Mouse (Mus musculus): ENCODE data around the gene Klhl23. TPM values are rescaled to one million over a fixed set of nuclear protein-coding genes. Genes with fewer than 3 reads are reported as not detected.
"Not testable (repeated sequence)": the region's sequence is repeated elsewhere in the genome, so short reads cannot be mapped to it uniquely, and the experiment has no call there.

The Klhl23 gene
- total RNA-seq (2021), result 10 to 100 TPM; 43.8 to 44.3 TPM
- long read RNA-seq, experiment 1, full-length matches to known transcripts, result 5 of 57 reads
- long read RNA-seq, experiment 1, partial matches to known transcripts, result 9 of 57 reads
- long read RNA-seq, experiment 1, other reads (novel, unspliced or antisense), result 43 of 57 reads
- long read RNA-seq, experiment 2, full-length matches to known transcripts, result 7 of 77 reads
- long read RNA-seq, experiment 2, partial matches to known transcripts, result 12 of 77 reads
- long read RNA-seq, experiment 2, other reads (novel, unspliced or antisense), result 58 of 77 reads

- Histone ChIP-seq H3K27ac (peak within 1 kb of the TSS; percentile 93), H3K4me3 (peak within 1 kb of the TSS; percentile 75)
- no peak for TF ChIP-seq CTCF (conservative IDR thresholded peaks at IDR 0.05)
- no peak for DNase-seq (ENCODE audit: low spot score in 2 of 2)
Measured at GRCm38 (mm10) chr2:69821711-69822110, at the start of gene Klhl23. Gene Klhl23 (plus strand): TSS chr2:69821944.

- Histone ChIP-seq H3K27ac (no peak overlapping the region; the same call in 1 of the 2 replicates), H3K4me3 (no peak overlapping the region)
- TF ChIP-seq CTCF (conservative IDR thresholded peaks at IDR 0.05), result no peak
- peak; percentile 25 to 55 for DNase-seq (ENCODE audit: low spot score in 2 of 2)
Measured at GRCm38 (mm10) chr2:69773331-69773730, 48.4 kb upstream of the Klhl23 start.

GRCm38 (mm10) chr2:69777985-69778835 is 43.5 kb upstream of the Klhl23 start:
- DNase-seq (ENCODE audit: low spot score in 2 of 2), result peak in 1 of 2 experiments; percentile 46
- no peak overlapping the region for H3K4me3 ChIP-seq
- H3K27ac ChIP-seq, result peak overlapping the region; percentile 14; the same call in 1 of the 2 replicates
- TF ChIP-seq CTCF (conservative IDR thresholded peaks at IDR 0.05), result no peak

- TF ChIP-seq CTCF (conservative IDR thresholded peaks at IDR 0.05), result peak; percentile 64
- Histone ChIP-seq H3K4me3 (no peak overlapping the region), H3K27ac (no peak overlapping the region)
- no peak for DNase-seq (ENCODE audit: low spot score in 2 of 2)
Measured at GRCm38 (mm10) chr2:69778836-69779177, 42.9 kb upstream of the Klhl23 start.

- TF ChIP-seq CTCF (conservative IDR thresholded peaks at IDR 0.05), result no peak
- Histone ChIP-seq H3K27ac (peak overlapping the region; percentile 92), H3K4me3 (peak overlapping the region; percentile 97)
- DNase-seq (ENCODE audit: low spot score in 2 of 2), result no peak
Measured at GRCm38 (mm10) chr2:69788974-69789373, 32.8 kb upstream of the Klhl23 start.

- no peak for TF ChIP-seq CTCF (conservative IDR thresholded peaks at IDR 0.05)
- Histone ChIP-seq H3K27ac (peak within 1 kb of the TSS; percentile 92), H3K4me3 (peak within 1 kb of the TSS; percentile 97)
- peak; percentile 98 to 99 for DNase-seq (ENCODE audit: low spot score in 2 of 2)
Measured at GRCm38 (mm10) chr2:69789429-69790069, 32.2 kb upstream of the Klhl23 start, which contains the start of the genes Ccdc173 and Phospho2. Gene Ccdc173 (minus strand): TSS chr2:69789575. Gene Phospho2 (plus strand): TSS chr2:69789623.

GRCm38 (mm10) chr2:69790285-69790684 is 31.5 kb upstream of the Klhl23 start:
- Histone ChIP-seq H3K4me3 (peak overlapping the region; percentile 97), H3K27ac (peak overlapping the region; percentile 92)
- TF ChIP-seq CTCF (conservative IDR thresholded peaks at IDR 0.05), result peak; percentile 92
- peak; percentile 81 to 82 for DNase-seq (ENCODE audit: low spot score in 2 of 2)

- TF ChIP-seq CTCF (conservative IDR thresholded peaks at IDR 0.05), result no peak
- no peak for DNase-seq (ENCODE audit: low spot score in 2 of 2)
- Histone ChIP-seq H3K27ac (no peak overlapping the region), H3K4me3 (peak overlapping the region; percentile 97)
Measured at GRCm38 (mm10) chr2:69790722-69791121, 31.0 kb upstream of the Klhl23 start.

- H3K4me3 ChIP-seq, result peak overlapping the region; percentile 12; the same call in 1 of the 2 replicates
- TF ChIP-seq CTCF (conservative IDR thresholded peaks at IDR 0.05), result peak; percentile 90
- DNase-seq (ENCODE audit: low spot score in 2 of 2), result peak in 1 of 2 experiments; percentile 67
- H3K27ac ChIP-seq, result no peak overlapping the region
Measured at GRCm38 (mm10) chr2:69802911-69803312, 18.8 kb upstream of the Klhl23 start.

GRCm38 (mm10) chr2:69803756-69804155 is 18.0 kb upstream of the Klhl23 start:
- TF ChIP-seq CTCF (conservative IDR thresholded peaks at IDR 0.05), result no peak

GRCm38 (mm10) chr2:69804663-69805062 is 17.1 kb upstream of the Klhl23 start:
- H3K27ac ChIP-seq; H3K4me3 ChIP-seq; DNase-seq (ENCODE audit: low spot score in 2 of 2): not testable (repeated sequence)

More at GRCm38 (mm10) chr2:69803756-69804155, 18.0 kb upstream of the Klhl23 start:
- Histone ChIP-seq H3K4me3 (no peak overlapping the region), H3K27ac (no peak overlapping the region)
- no peak for DNase-seq (ENCODE audit: low spot score in 2 of 2)

GRCm38 (mm10) chr2:69810169-69810568 is 11.6 kb upstream of the Klhl23 start:
- Histone ChIP-seq H3K27ac (no peak overlapping the region), H3K4me3 (no peak overlapping the region)
- no peak for TF ChIP-seq CTCF (conservative IDR thresholded peaks at IDR 0.05)
- DNase-seq (ENCODE audit: low spot score in 2 of 2), result no peak

- DNase-seq (ENCODE audit: low spot score in 2 of 2); H3K27ac ChIP-seq; H3K4me3 ChIP-seq: not testable (repeated sequence)
Measured at GRCm38 (mm10) chr2:69811349-69811748, 10.4 kb upstream of the Klhl23 start.
